Mouse (Mus musculus): Measurements from ENCODE around the gene B4galt5. TPM values are rescaled to one million over a fixed set of nuclear protein-coding genes. Genes with fewer than 3 reads are reported as not detected.

The B4galt5 gene
- polyA plus RNA-seq, 1 experiment = 37.5 TPM

- WGBS = 65% methylated on average over 14 of the region's 14 CpGs
- DNase-seq (ENCODE audit: low read depth, low spot score) = no peak
Observed at GRCm38 (mm10) chr2:167267531-167268410, 81.2 kb downstream of the B4galt5 start.

- DNase-seq (ENCODE audit: low read depth, low spot score) = no peak
- WGBS = 89% methylated on average over 10 of the region's 10 CpGs
Observed at GRCm38 (mm10) chr2:167266231-167266630, 82.8 kb downstream of the B4galt5 start.

GRCm38 (mm10) chr2:167265806-167266205, 83.2 kb downstream of the B4galt5 start:
- 66% methylated on average over 5 of the region's 5 CpGs for WGBS
- no peak for DNase-seq (ENCODE audit: low read depth, low spot score)

GRCm38 (mm10) chr2:167265021-167265420, 84.0 kb downstream of the B4galt5 start:
- WGBS = 65% methylated on average over 2 of the region's 2 CpGs
- no peak for DNase-seq (ENCODE audit: low read depth, low spot score)

- 91% methylated on average over 11 of the region's 11 CpGs for WGBS
- no peak for DNase-seq (ENCODE audit: low read depth, low spot score)
Observed at GRCm38 (mm10) chr2:167263931-167264330, 85.1 kb downstream of the B4galt5 start.

- no peak for DNase-seq (ENCODE audit: low read depth, low spot score)
- 80% methylated on average over 8 of the region's 8 CpGs for whole genome bisulfite sequencing
Observed at GRCm38 (mm10) chr2:167263040-167263810, 85.8 kb downstream of the B4galt5 start.

- DNase-seq (ENCODE audit: low read depth, low spot score) = no peak
- 50% methylated on average over 10 of the region's 10 CpGs for WGBS
Observed at GRCm38 (mm10) chr2:167262433-167262832, 86.5 kb downstream of the B4galt5 start.

- WGBS = 69% methylated on average over 4 of the region's 4 CpGs
- no peak for DNase-seq (ENCODE audit: low read depth, low spot score)
Observed at GRCm38 (mm10) chr2:167261106-167261505, 87.9 kb downstream of the B4galt5 start.

- WGBS = 23% methylated on average over 3 of the region's 3 CpGs
- no peak for DNase-seq (ENCODE audit: low read depth, low spot score)
Observed at GRCm38 (mm10) chr2:167257790-167258189, 91.2 kb downstream of the B4galt5 start.

- WGBS = 74% methylated on average over 6 of the region's 6 CpGs
Observed at GRCm38 (mm10) chr2:167254808-167255207, 94.2 kb downstream of the B4galt5 start.

GRCm38 (mm10) chr2:167254185-167254584, 94.8 kb downstream of the B4galt5 start:
- WGBS = 41% methylated on average over 7 of the region's 7 CpGs
- no peak for DNase-seq (ENCODE audit: low read depth, low spot score)

More at GRCm38 (mm10) chr2:167254808-167255207, 94.2 kb downstream of the B4galt5 start:
- no peak for DNase-seq (ENCODE audit: low read depth, low spot score)

GRCm38 (mm10) chr2:167253476-167253875, 95.5 kb downstream of the B4galt5 start:
- 75% methylated on average over 5 of the region's 5 CpGs for WGBS
- no peak for DNase-seq (ENCODE audit: low read depth, low spot score)

- 47% methylated on average over 3 of the region's 3 CpGs for WGBS
- DNase-seq (ENCODE audit: low read depth, low spot score) = no peak
Observed at GRCm38 (mm10) chr2:167252057-167252687, 96.8 kb downstream of the B4galt5 start.

GRCm38 (mm10) chr2:167250736-167251337, 98.1 kb downstream of the B4galt5 start:
- DNase-seq (ENCODE audit: low read depth, low spot score) = no peak
- WGBS = 33% methylated on average over 7 of the region's 7 CpGs

GRCm38 (mm10) chr2:167250003-167250735, 98.8 kb downstream of the B4galt5 start:
- WGBS = 51% methylated on average over 11 of the region's 11 CpGs
- DNase-seq (ENCODE audit: low read depth, low spot score) = no peak

- 63% methylated on average over 3 of the region's 3 CpGs for WGBS
Observed at GRCm38 (mm10) chr2:167249591-167249990, 99.4 kb downstream of the B4galt5 start.

More at GRCm38 (mm10) chr2:167249591-167249990, 99.4 kb downstream of the B4galt5 start:
- no peak for DNase-seq (ENCODE audit: low read depth, low spot score)
